Mouse (Mus musculus): ENCODE measurements at regions not wholly inside any gene's neighbourhood (a gene's known extent, or its start where the extent isn't known, plus 50 kb on each side); places are given as distances from the start of the nearest gene placed in this dataset.
A peak's percentile ranks its signal among the peaks of the same experiment; 100 is the strongest.

GRCm38 (mm10) chr15:72321528-72321927 lies 1512.8 kb upstream of the Gm6569 start:
- no peak for DNase-seq (ENCODE audit: low spot score)

GRCm38 (mm10) chr15:72322127-72322526 lies 1512.2 kb upstream of the Gm6569 start:
- DNase-seq (ENCODE audit: low spot score) = no peak

- no peak for DNase-seq (ENCODE audit: low spot score)
Measured at GRCm38 (mm10) chr15:72323158-72323557, 1511.2 kb upstream of the Gm6569 start.

- DNase-seq (ENCODE audit: low spot score) = no peak
Measured at GRCm38 (mm10) chr15:72331262-72331661, 1503.1 kb upstream of the Gm6569 start.

- no peak for DNase-seq (ENCODE audit: low spot score)
Measured at GRCm38 (mm10) chr15:72334497-72334896, 1499.9 kb upstream of the Gm6569 start.

GRCm38 (mm10) chr15:72339629-72340028 lies 1494.7 kb upstream of the Gm6569 start:
- no peak for DNase-seq (ENCODE audit: low spot score)

GRCm38 (mm10) chr15:72341991-72342390 lies 1492.4 kb upstream of the Gm6569 start:
- no peak for DNase-seq (ENCODE audit: low spot score)

- no peak for DNase-seq (ENCODE audit: low spot score)
Measured at GRCm38 (mm10) chr15:72342504-72342903, 1491.9 kb upstream of the Gm6569 start.

- no peak for DNase-seq (ENCODE audit: low spot score)
Measured at GRCm38 (mm10) chr15:72343794-72344193, 1490.6 kb upstream of the Gm6569 start.

- no peak for DNase-seq (ENCODE audit: low spot score)
Measured at GRCm38 (mm10) chr15:72353371-72353770, 1481.0 kb upstream of the Gm6569 start.

- no peak for DNase-seq (ENCODE audit: low spot score)
Measured at GRCm38 (mm10) chr15:72355626-72356025, 1478.7 kb upstream of the Gm6569 start.

- DNase-seq (ENCODE audit: low spot score) = no peak
Measured at GRCm38 (mm10) chr15:72359636-72360035, 1474.7 kb upstream of the Gm6569 start.

GRCm38 (mm10) chr15:72360049-72360448 lies 1474.3 kb upstream of the Gm6569 start:
- peak; percentile 18 for DNase-seq (ENCODE audit: low spot score)

GRCm38 (mm10) chr15:72360463-72361030 lies 1473.8 kb upstream of the Gm6569 start:
- DNase-seq (ENCODE audit: low spot score) = peak; percentile 32

GRCm38 (mm10) chr15:72373041-72373440 lies 1461.3 kb upstream of the Gm6569 start:
- DNase-seq (ENCODE audit: low spot score) = no peak

GRCm38 (mm10) chr15:72377201-72377600 lies 1457.2 kb upstream of the Gm6569 start:
- DNase-seq (ENCODE audit: low spot score) = no peak

GRCm38 (mm10) chr15:72379291-72379690 lies 1455.1 kb upstream of the Gm6569 start:
- DNase-seq (ENCODE audit: low spot score) = no peak

GRCm38 (mm10) chr15:72381164-72381563 lies 1453.2 kb upstream of the Gm6569 start:
- no peak for DNase-seq (ENCODE audit: low spot score)

GRCm38 (mm10) chr15:72381744-72382143 lies 1452.6 kb upstream of the Gm6569 start:
- no peak for DNase-seq (ENCODE audit: low spot score)

- no peak for DNase-seq (ENCODE audit: low spot score)
Measured at GRCm38 (mm10) chr15:72382521-72382920, 1451.8 kb upstream of the Gm6569 start.

GRCm38 (mm10) chr15:72383062-72383461 lies 1451.3 kb upstream of the Gm6569 start:
- DNase-seq (ENCODE audit: low spot score) = no peak

GRCm38 (mm10) chr15:72383470-72383869 lies 1450.9 kb upstream of the Gm6569 start:
- no peak for DNase-seq (ENCODE audit: low spot score)

- no peak for DNase-seq (ENCODE audit: low spot score)
Measured at GRCm38 (mm10) chr15:72393226-72393625, 1441.1 kb upstream of the Gm6569 start.

- DNase-seq (ENCODE audit: low spot score) = peak; percentile 27
Measured at GRCm38 (mm10) chr15:72411956-72412355, 1422.4 kb upstream of the Gm6569 start.

Measured in layer of hippocampus, adult 11-12 months (tissue).